Mouse (Mus musculus) stomach, postnatal 0 days (tissue): ENCODE measurements around the gene Map2k6.

ENCODE experiments used
- CTCF ChIP-seq: IDR thresholded peaks from 2 replicates; pipeline ENCODE4 v1.5.1; 2016; ENCODE audit warnings: antibody characterized with exemption, low read depth, mild to moderate bottlenecking, moderate library complexity
- EP300 ChIP-seq: optimal IDR thresholded peaks from 2 replicates; pipeline ENCODE3; 2016; ENCODE audit warnings: antibody characterized with exemption

DNA sequence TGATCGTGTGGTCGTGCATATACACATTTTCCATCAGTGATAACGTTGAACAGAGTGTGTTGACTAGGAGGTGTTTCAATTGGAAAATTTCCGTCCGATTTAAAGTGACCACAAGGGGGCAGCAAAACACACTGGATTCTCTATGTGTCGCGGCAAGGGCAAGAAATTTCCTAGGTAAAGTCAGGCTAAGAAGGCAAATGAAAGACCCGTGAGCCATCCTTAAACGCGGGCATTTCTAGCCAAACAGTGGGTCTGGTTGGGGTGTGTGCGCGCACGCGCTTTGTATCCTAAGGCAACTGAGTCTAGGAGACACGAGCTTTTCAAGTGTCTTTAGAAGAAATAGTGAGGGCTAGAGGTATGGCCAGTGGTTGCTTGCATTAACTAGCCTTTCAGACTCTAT lies 138.7 kb downstream of the Map2k6 start:
- TF ChIP-seq CTCF: peak; percentile 91
- no peak for TF ChIP-seq EP300
